Mouse (Mus musculus): ENCODE measurements around the gene Tspan18. TPM values are rescaled to one million over a fixed set of nuclear protein-coding genes. Genes with fewer than 3 reads are reported as not detected.

The Tspan18 gene
- polyA plus RNA-seq, 1 experiment from 2014 or later, result 3.7 TPM

GRCm38 (mm10) chr2:93261521-93262290 lies 72.6 kb downstream of the Tspan18 start:
- peak; percentile 70 for ATAC-seq (ENCODE audit: low read depth)
- Histone ChIP-seq H3K27ac (no peak overlapping the region), H3K9ac (no peak overlapping the region), H3K4me1 (replicated peaks) (peaks cover 22% of the 10 kb centered on the region), H3K36me3 (no peaks in the 10 kb centered on the region), H3K9me3 (replicated peaks) (no peaks in the 10 kb centered on the region), H3K27me3 (no peaks in the 10 kb centered on the region), H3K4me2 (no peak overlapping the region), H3K4me3 (replicated peaks) (no peak overlapping the region)
- 24% methylated on average over 6 of the region's 6 CpGs for WGBS (ENCODE audit: insufficient replicate concordance)
- DNase-seq, result no peak

GRCm38 (mm10) chr2:93257634-93258033 lies 76.7 kb downstream of the Tspan18 start:
- Histone ChIP-seq H3K4me1 (replicated peaks) (peaks cover 19% of the 10 kb centered on the region), H3K36me3 (no peaks in the 10 kb centered on the region), H3K9me3 (replicated peaks) (no peaks in the 10 kb centered on the region), H3K27ac (no peak overlapping the region), H3K4me2 (no peak overlapping the region), H3K27me3 (no peaks in the 10 kb centered on the region), H3K4me3 (replicated peaks) (no peak overlapping the region), H3K9ac (no peak overlapping the region)
- DNase-seq (no peak), ATAC-seq (ENCODE audit: low read depth) (no peak)
- WGBS (ENCODE audit: insufficient replicate concordance), result 44% methylated on average over 4 of the region's 4 CpGs

GRCm38 (mm10) chr2:93256735-93257405 lies 77.4 kb downstream of the Tspan18 start:
- Histone ChIP-seq H3K4me3 (replicated peaks) (no peak overlapping the region), H3K4me2 (no peak overlapping the region), H3K27ac (no peak overlapping the region), H3K9ac (no peak overlapping the region), H3K27me3 (no peaks in the 10 kb centered on the region), H3K4me1 (replicated peaks) (peaks cover 12% of the 10 kb centered on the region), H3K36me3 (no peaks in the 10 kb centered on the region), H3K9me3 (replicated peaks) (no peaks in the 10 kb centered on the region)
- DNase-seq (no peak), ATAC-seq (ENCODE audit: low read depth) (no peak)
- 56% methylated on average over 8 of the region's 8 CpGs for WGBS (ENCODE audit: insufficient replicate concordance)

- Histone ChIP-seq H3K9me3 (replicated peaks) (no peaks in the 10 kb centered on the region), H3K27me3 (no peaks in the 10 kb centered on the region), H3K4me2 (no peak overlapping the region), H3K4me3 (replicated peaks) (no peak overlapping the region), H3K9ac (no peak overlapping the region), H3K36me3 (no peaks in the 10 kb centered on the region), H3K4me1 (replicated peaks) (no peaks in the 10 kb centered on the region), H3K27ac (no peak overlapping the region)
- DNase-seq (no peak), ATAC-seq (ENCODE audit: low read depth) (no peak)
- WGBS (ENCODE audit: insufficient replicate concordance), result 63% methylated on average over 9 of the region's 9 CpGs
Measured at GRCm38 (mm10) chr2:93252356-93252755, 81.9 kb downstream of the Tspan18 start.

GRCm38 (mm10) chr2:93250611-93251010 lies 83.7 kb downstream of the Tspan18 start:
- ATAC-seq (ENCODE audit: low read depth) (no peak), DNase-seq (no peak)
- H3K9me3 ChIP-seq (replicated peaks), result no peaks in the 10 kb centered on the region
- no peaks in the 10 kb centered on the region for H3K4me1 ChIP-seq (replicated peaks)
- no peak overlapping the region for H3K4me3 ChIP-seq (replicated peaks)
- H3K27me3 ChIP-seq, result no peaks in the 10 kb centered on the region
- WGBS (ENCODE audit: insufficient replicate concordance), result 73% methylated on average over 7 of the region's 7 CpGs
- H3K9ac ChIP-seq, result no peak overlapping the region
- H3K4me2 ChIP-seq, result no peak overlapping the region
- no peaks in the 10 kb centered on the region for H3K36me3 ChIP-seq
- no peak overlapping the region for H3K27ac ChIP-seq

GRCm38 (mm10) chr2:93249058-93249457 lies 85.2 kb downstream of the Tspan18 start:
- Histone ChIP-seq H3K9me3 (replicated peaks) (no peaks in the 10 kb centered on the region), H3K4me2 (no peak overlapping the region), H3K36me3 (no peaks in the 10 kb centered on the region), H3K27me3 (no peaks in the 10 kb centered on the region), H3K27ac (no peak overlapping the region), H3K9ac (no peak overlapping the region), H3K4me1 (replicated peaks) (no peaks in the 10 kb centered on the region), H3K4me3 (replicated peaks) (no peak overlapping the region)
- DNase-seq, result no peak
- ATAC-seq (ENCODE audit: low read depth), result no peak
- WGBS (ENCODE audit: insufficient replicate concordance), result 69% methylated on average over 6 of the region's 6 CpGs

- DNase-seq (no peak), ATAC-seq (ENCODE audit: low read depth) (no peak)
- H3K4me2 ChIP-seq, result no peak overlapping the region
- no peaks in the 10 kb centered on the region for H3K4me1 ChIP-seq (replicated peaks)
- no peaks in the 10 kb centered on the region for H3K9me3 ChIP-seq (replicated peaks)
- WGBS (ENCODE audit: insufficient replicate concordance), result 65% methylated on average over 8 of the region's 8 CpGs
- H3K9ac ChIP-seq, result no peak overlapping the region
- H3K36me3 ChIP-seq, result no peaks in the 10 kb centered on the region
- no peak overlapping the region for H3K4me3 ChIP-seq (replicated peaks)
- no peak overlapping the region for H3K27ac ChIP-seq
- H3K27me3 ChIP-seq, result no peaks in the 10 kb centered on the region
Measured at GRCm38 (mm10) chr2:93244090-93244443, 90.2 kb downstream of the Tspan18 start.

GRCm38 (mm10) chr2:93243439-93244089 lies 90.7 kb downstream of the Tspan18 start:
- Histone ChIP-seq H3K4me1 (replicated peaks) (no peaks in the 10 kb centered on the region), H3K9ac (no peak overlapping the region), H3K4me2 (no peak overlapping the region), H3K9me3 (replicated peaks) (no peaks in the 10 kb centered on the region), H3K27ac (no peak overlapping the region), H3K27me3 (no peaks in the 10 kb centered on the region), H3K4me3 (replicated peaks) (no peak overlapping the region), H3K36me3 (no peaks in the 10 kb centered on the region)
- no peak for ATAC-seq (ENCODE audit: low read depth)
- no peak for DNase-seq
- WGBS (ENCODE audit: insufficient replicate concordance), result 70% methylated on average over 11 of the region's 11 CpGs

- no peak for DNase-seq
- Histone ChIP-seq H3K4me2 (no peak overlapping the region), H3K36me3 (no peaks in the 10 kb centered on the region), H3K9me3 (replicated peaks) (no peaks in the 10 kb centered on the region), H3K9ac (no peak overlapping the region), H3K4me1 (replicated peaks) (no peaks in the 10 kb centered on the region), H3K27ac (no peak overlapping the region), H3K4me3 (replicated peaks) (no peak overlapping the region), H3K27me3 (no peaks in the 10 kb centered on the region)
- WGBS (ENCODE audit: insufficient replicate concordance), result 74% methylated on average over 5 of the region's 5 CpGs
- no peak for ATAC-seq (ENCODE audit: low read depth)
Measured at GRCm38 (mm10) chr2:93242166-93242565, 92.1 kb downstream of the Tspan18 start.

GRCm38 (mm10) chr2:93238864-93239263 lies 95.4 kb downstream of the Tspan18 start:
- Histone ChIP-seq H3K27me3 (no peaks in the 10 kb centered on the region), H3K36me3 (no peaks in the 10 kb centered on the region), H3K9me3 (replicated peaks) (no peaks in the 10 kb centered on the region), H3K4me1 (replicated peaks) (no peaks in the 10 kb centered on the region), H3K4me3 (replicated peaks) (no peak overlapping the region), H3K9ac (no peak overlapping the region), H3K4me2 (no peak overlapping the region), H3K27ac (no peak overlapping the region)
- WGBS (ENCODE audit: insufficient replicate concordance), result 55% methylated on average over 6 of the region's 6 CpGs
- DNase-seq (no peak), ATAC-seq (ENCODE audit: low read depth) (no peak)

- ATAC-seq (ENCODE audit: low read depth) (no peak), DNase-seq (no peak)
- H3K27me3 ChIP-seq, result no peaks in the 10 kb centered on the region
- no peak overlapping the region for H3K9ac ChIP-seq
- no peaks in the 10 kb centered on the region for H3K9me3 ChIP-seq (replicated peaks)
- H3K4me1 ChIP-seq (replicated peaks), result no peaks in the 10 kb centered on the region
- no peak overlapping the region for H3K4me3 ChIP-seq (replicated peaks)
- H3K36me3 ChIP-seq, result no peaks in the 10 kb centered on the region
- H3K27ac ChIP-seq, result no peak overlapping the region
- no peak overlapping the region for H3K4me2 ChIP-seq
- WGBS (ENCODE audit: insufficient replicate concordance), result 64% methylated on average over 1 of the region's 1 CpGs
Measured at GRCm38 (mm10) chr2:93237055-93237454, 97.2 kb downstream of the Tspan18 start.
